Mouse (Mus musculus) CD4-positive, CD25-positive, alpha-beta regulatory T cell, adult 9 weeks (primary cell): ENCODE data around the gene Gm11020. TPM values are rescaled to one million over a fixed set of nuclear protein-coding genes. Genes with fewer than 3 reads are reported as not detected.

Experiments used
- polyA plus RNA-seq: library from polyadenylated mRNA; unstranded; fragments of 100-300 nt; shearing (Covaris generic); gene quantifications from one replicate; pipeline ENCODE4 v1.2.1, GENCODE M21; 2017

Gm11020 gene
- not detected for polyA plus RNA-seq

GRCm38 (mm10) chr8:104321267-104321666 is at the start of gene Gm11020:
Gm11020 (plus strand) TSS chr8:104321567.

GRCm38 (mm10) chr8:104293081-104293480 is 28.3 kb upstream of the Gm11020 start, which contains the start of gene Cmtm2a:
Cmtm2a (minus strand) TSS chr8:104293181.

GRCm38 (mm10) chr8:104309441-104310155 is 11.8 kb upstream of the Gm11020 start, which contains the start of the genes Gm45711 and Cmtm1:
Gm45711 (minus strand) TSS chr8:104310081.
Cmtm1 (minus strand) TSS chr8:104310145.

GRCm38 (mm10) chr8:104321930-104322329 is 563 bp downstream of the Gm11020 start, which contains the start of gene Cmtm2b:
Cmtm2b (plus strand) TSS chr8:104322230.

GRCm38 (mm10) chr8:104339229-104339982 is 18.0 kb downstream of the Gm11020 start, which contains the start of gene Cmtm3:
Cmtm3 (plus strand) TSS chr8:104339410.

Other genes with a start within 250 kb of the Gm11020 start
- not detected for gene Cdh5, start 219.9 kb upstream of the Gm11020 start, polyA plus RNA-seq
- not detected for gene Bean1, start 151.1 kb upstream of the Gm11020 start, polyA plus RNA-seq
- 74.6 TPM for gene Tk2, start 73.0 kb upstream of the Gm11020 start, polyA plus RNA-seq
- 138 TPM for gene Cklf, start 70.7 kb upstream of the Gm11020 start, polyA plus RNA-seq
- not detected for gene Cmtm2a, start 28.4 kb upstream of the Gm11020 start, polyA plus RNA-seq
- not detected for gene Gm45711, start 11.5 kb upstream of the Gm11020 start, polyA plus RNA-seq
- not detected for gene Cmtm1, start 11.4 kb upstream of the Gm11020 start, polyA plus RNA-seq
- gene Cmtm2b, start 663 bp downstream of the Gm11020 start, polyA plus RNA-seq: not detected
- 29.7 TPM for gene Cmtm3, start 17.8 kb downstream of the Gm11020 start, polyA plus RNA-seq
- gene Cmtm4, start 74.2 kb downstream of the Gm11020 start, polyA plus RNA-seq: 0.09 TPM
- 52.2 TPM for gene Dync1li2, start 121.5 kb downstream of the Gm11020 start, polyA plus RNA-seq
- gene Terb1, start 188.3 kb downstream of the Gm11020 start, polyA plus RNA-seq: 0.12 TPM
- gene Nae1, start 213.1 kb downstream of the Gm11020 start, polyA plus RNA-seq: 103 TPM
- gene Car7, start 213.1 kb downstream of the Gm11020 start, polyA plus RNA-seq: 5.3 TPM